Mouse (Mus musculus) fat pad, adult 2 months (tissue): Measurements from ENCODE around the gene Gpr107.
"Not testable (repeated sequence)": the region's sequence is repeated elsewhere in the genome, so short reads cannot be mapped to it uniquely, and the experiment has no call there.

Experiments used
- DNase-seq: peaks from one replicate; pipeline ENCODE4 v3.0.0-alpha.2; 2011; ENCODE audit warnings: low read depth, low spot score; ENCODE audit errors: extremely low read depth

Gpr107 gene

GRCm38 (mm10) chr2:31150762-31151161, 1.4 kb upstream of the Gpr107 start:
- no peak for DNase-seq

- DNase-seq, result no peak
Observed at GRCm38 (mm10) chr2:31156846-31157245, 4.7 kb downstream of the Gpr107 start.

- DNase-seq, result no peak
Observed at GRCm38 (mm10) chr2:31160147-31160920, 8.2 kb downstream of the Gpr107 start.

- DNase-seq, result no peak
Observed at GRCm38 (mm10) chr2:31161620-31162019, 9.5 kb downstream of the Gpr107 start.

GRCm38 (mm10) chr2:31163361-31164118, 11.4 kb downstream of the Gpr107 start:
- no peak for DNase-seq

GRCm38 (mm10) chr2:31164841-31165455, 12.8 kb downstream of the Gpr107 start:
- DNase-seq, result no peak

- no peak for DNase-seq
Observed at GRCm38 (mm10) chr2:31165529-31165928, 13.4 kb downstream of the Gpr107 start.

- not testable (repeated sequence) for DNase-seq
Observed at GRCm38 (mm10) chr2:31167571-31167970, 15.5 kb downstream of the Gpr107 start.

- DNase-seq, result no peak
Observed at GRCm38 (mm10) chr2:31169001-31169400, 16.9 kb downstream of the Gpr107 start.

GRCm38 (mm10) chr2:31170164-31170563, 18.0 kb downstream of the Gpr107 start:
- DNase-seq, result no peak

- no peak for DNase-seq
Observed at GRCm38 (mm10) chr2:31172001-31172400, 19.9 kb downstream of the Gpr107 start.

- no peak for DNase-seq
Observed at GRCm38 (mm10) chr2:31172536-31172935, 20.4 kb downstream of the Gpr107 start.

- no peak for DNase-seq
Observed at GRCm38 (mm10) chr2:31173290-31173689, 21.2 kb downstream of the Gpr107 start.

- DNase-seq, result not testable (repeated sequence)
Observed at GRCm38 (mm10) chr2:31178593-31178992, 26.5 kb downstream of the Gpr107 start.

- DNase-seq, result no peak
Observed at GRCm38 (mm10) chr2:31179471-31179870, 27.4 kb downstream of the Gpr107 start.

- DNase-seq, result no peak
Observed at GRCm38 (mm10) chr2:31180081-31180551, 28.0 kb downstream of the Gpr107 start.

- no peak for DNase-seq
Observed at GRCm38 (mm10) chr2:31182786-31183330, 30.7 kb downstream of the Gpr107 start.

GRCm38 (mm10) chr2:31183830-31184229, 31.7 kb downstream of the Gpr107 start:
- DNase-seq, result no peak

- no peak for DNase-seq
Observed at GRCm38 (mm10) chr2:31188691-31189090, 36.6 kb downstream of the Gpr107 start.

GRCm38 (mm10) chr2:31189654-31190053, 37.5 kb downstream of the Gpr107 start:
- DNase-seq, result no peak

- DNase-seq, result no peak
Observed at GRCm38 (mm10) chr2:31191765-31192164, 39.6 kb downstream of the Gpr107 start.
